Mouse (Mus musculus): Measurements from ENCODE around the gene Lcn12.
A peak's percentile ranks its signal among the peaks of the same experiment; 100 is the strongest.

The Lcn12 gene

GRCm38 (mm10) chr2:25493476-25493961 is at the start of gene Lcn12:
Gene Lcn12, minus strand, starts transcription at chr2:25493911.
- DNase-seq (ENCODE audit: low read depth) = no peak

DNA sequence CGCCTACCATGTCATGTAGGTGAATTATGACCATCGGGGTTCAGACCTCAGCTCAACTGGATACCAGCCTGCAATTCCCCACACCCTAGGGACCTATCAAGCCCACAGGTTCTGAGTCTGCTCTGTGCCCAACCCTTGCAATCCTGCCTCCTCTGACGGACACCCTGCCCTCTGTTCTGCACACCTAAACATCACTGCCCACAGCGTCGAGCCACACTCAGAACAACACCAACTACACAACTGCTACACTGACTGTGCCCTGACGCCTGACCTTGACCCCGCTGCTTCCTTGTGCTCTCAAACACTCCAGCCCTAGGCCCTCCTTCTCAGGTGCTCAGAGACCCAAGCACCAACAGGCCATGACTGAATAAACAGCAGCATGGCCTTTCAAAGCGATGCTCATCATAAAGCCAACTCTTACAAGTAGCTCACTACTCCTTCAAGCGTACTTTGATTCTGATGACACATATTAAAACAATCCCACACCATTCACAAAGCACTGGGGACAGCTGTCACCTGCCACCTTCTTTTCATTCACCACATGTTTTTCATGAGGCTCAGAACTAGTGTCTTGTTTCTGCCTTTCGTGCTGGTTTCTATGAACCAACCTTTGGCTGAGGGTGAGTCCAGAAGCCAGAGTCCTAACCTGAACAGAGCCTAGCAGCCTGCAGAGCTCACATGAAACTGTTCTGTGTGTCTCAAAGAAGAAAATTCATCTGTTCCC is 48.1 kb upstream of the Lcn12 start:
- DNase-seq (ENCODE audit: low read depth) = no peak

DNA sequence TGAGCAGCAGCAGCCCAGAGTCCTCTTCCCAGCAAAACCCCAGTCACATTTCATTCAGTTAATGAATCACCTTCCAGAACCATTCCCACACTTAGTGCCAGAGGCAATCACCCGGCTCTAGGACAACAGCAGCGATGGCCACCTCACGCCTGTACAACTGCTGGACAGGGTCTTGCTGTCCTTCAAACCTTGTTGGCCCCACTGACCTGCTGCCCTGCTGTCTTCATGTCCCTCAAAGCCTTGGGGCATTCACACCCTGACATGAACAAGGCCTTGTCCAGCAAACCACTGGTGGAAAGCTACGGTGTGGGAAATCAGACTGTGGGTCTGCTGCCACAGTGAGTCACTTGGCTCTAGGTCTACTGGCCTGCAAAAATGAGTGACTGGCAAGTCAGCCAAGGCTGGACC is 46.8 kb upstream of the Lcn12 start:
- DNase-seq (ENCODE audit: low read depth) = no peak

DNA sequence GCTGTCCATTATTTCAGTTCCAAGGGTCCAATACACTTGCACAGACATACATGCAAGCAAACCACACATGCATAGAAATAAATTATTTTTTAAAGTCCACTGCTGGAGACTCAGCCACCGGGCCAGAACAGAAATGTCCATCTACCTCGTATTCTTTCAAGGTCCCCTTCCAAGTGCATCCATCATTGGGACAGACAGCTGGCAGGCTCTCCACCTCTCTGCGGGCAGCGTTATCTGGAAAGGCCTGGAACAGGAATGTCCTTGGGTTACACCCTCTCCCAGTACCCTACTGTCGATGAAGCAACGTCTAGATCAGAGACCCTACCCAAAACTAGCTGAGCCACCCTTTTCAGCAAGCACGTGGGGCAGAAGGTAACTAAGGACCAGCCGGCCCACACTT is 42.8 kb upstream of the Lcn12 start:
- DNase-seq (ENCODE audit: low read depth) = no peak

DNA sequence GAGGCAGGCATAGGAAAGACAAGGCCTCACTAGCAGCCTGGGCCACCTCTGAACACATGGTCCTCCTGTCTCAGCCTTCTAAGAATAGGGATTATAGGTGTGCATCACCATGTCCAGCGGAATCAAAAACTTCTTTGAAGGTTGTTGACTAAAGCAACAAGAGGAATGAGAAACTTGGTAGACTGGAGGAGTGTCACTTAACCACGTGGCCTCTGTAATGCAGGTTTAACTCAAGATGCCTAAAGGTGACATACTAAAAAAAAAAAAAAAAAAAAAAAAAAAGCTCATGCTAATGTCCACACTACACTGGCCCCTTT is 41.1 kb upstream of the Lcn12 start:
- DNase-seq (ENCODE audit: low read depth) = no peak

GRCm38 (mm10) chr2:25534178-25534865 is 40.6 kb upstream of the Lcn12 start:
- peak; percentile 61 for DNase-seq (ENCODE audit: low read depth)

DNA sequence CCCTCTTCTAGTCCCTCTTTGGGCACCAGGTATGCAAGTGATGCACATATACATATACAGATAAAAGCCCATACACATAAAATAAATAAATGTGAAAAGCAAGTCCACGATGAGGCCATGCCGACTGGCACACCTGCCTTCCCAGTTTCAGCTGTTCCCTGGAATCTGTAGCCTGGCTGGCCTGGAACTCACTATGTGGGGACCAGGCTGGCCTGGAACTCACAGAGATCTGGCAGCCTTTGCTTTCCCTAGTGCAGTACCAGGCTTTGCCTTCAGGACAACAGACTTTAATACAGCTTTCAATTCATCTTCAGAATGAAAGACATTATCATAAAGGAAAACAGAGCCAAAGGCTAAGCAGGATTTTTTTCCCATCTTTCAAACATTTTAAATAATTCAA is 40.0 kb upstream of the Lcn12 start:
- DNase-seq (ENCODE audit: low read depth) = no peak

- DNase-seq (ENCODE audit: low read depth) = no peak
Measured at GRCm38 (mm10) chr2:25526510-25527302, 33.0 kb upstream of the Lcn12 start.

GRCm38 (mm10) chr2:25509912-25510311 is 16.2 kb upstream of the Lcn12 start:
- DNase-seq (ENCODE audit: low read depth) = no peak

- DNase-seq (ENCODE audit: low read depth) = no peak
Measured at GRCm38 (mm10) chr2:25506964-25507363, 13.3 kb upstream of the Lcn12 start.

DNA sequence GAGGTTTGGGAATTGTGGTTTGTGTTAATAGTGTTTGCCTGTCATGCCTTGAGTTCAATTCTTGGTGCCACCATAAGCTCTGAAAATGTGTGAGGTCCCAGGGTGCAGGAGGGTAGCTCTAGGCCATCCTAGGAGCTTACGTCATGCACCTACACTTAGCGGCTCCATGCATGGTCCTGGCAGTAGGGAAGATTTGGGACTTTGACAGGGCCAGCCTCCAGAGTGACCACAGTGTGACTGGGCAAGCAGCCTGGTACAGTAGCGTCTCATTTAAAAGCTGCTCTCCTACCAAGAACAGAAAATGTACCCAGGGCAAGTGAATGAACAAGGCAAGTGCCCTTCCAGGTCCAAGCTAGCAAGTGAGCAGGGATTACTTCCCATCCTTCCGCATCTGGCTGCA is 12.1 kb upstream of the Lcn12 start:
- DNase-seq (ENCODE audit: low read depth) = no peak

DNA sequence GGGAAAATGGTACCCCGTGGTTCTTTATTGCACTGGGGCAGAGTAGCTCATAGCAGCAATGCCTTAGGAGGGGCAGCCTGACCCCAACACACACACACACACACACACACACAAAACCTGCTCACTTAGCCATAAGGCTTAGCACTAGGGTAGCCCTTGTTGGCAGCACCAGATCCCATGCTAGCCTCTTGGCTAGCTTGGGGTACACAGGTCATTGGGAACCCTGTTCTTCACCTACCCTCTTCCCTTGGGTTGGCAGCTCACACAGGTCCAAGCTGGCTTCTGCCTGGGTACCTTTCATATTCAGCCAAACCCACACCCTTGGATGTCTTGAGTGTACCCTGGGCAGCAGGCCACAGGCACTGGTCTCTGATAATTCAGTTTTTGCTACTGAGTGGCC is 11.3 kb upstream of the Lcn12 start:
- DNase-seq (ENCODE audit: low read depth) = no peak

GRCm38 (mm10) chr2:25504538-25504937 is 10.8 kb upstream of the Lcn12 start:
- DNase-seq (ENCODE audit: low read depth) = no peak

DNA sequence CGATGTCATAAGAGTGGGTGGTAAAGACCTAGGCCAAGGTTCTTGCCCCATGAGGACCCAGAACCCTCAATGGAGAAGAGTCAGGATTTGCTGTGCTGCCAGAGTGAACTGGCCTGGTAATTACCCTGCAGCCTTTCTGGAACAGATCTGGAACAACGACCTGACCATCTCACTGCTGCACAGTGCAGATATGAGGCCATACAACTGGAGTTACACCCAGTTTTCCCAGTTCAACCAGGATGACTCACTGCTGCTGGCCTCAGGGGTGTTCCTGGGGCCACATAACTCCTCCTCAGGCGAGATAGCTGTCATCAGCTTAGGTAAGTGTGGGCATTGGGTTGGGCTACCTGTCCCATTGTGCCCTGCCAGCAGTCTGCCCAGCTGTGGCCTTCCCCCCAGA is 9.0 kb upstream of the Lcn12 start:
- peak; percentile 82 for DNase-seq (ENCODE audit: low read depth)

GRCm38 (mm10) chr2:25501593-25502486 is 8.1 kb upstream of the Lcn12 start, which contains the start of gene C8g:
Gene C8g, minus strand, starts transcription at chr2:25501719.
- DNase-seq (ENCODE audit: low read depth) = no peak

DNA sequence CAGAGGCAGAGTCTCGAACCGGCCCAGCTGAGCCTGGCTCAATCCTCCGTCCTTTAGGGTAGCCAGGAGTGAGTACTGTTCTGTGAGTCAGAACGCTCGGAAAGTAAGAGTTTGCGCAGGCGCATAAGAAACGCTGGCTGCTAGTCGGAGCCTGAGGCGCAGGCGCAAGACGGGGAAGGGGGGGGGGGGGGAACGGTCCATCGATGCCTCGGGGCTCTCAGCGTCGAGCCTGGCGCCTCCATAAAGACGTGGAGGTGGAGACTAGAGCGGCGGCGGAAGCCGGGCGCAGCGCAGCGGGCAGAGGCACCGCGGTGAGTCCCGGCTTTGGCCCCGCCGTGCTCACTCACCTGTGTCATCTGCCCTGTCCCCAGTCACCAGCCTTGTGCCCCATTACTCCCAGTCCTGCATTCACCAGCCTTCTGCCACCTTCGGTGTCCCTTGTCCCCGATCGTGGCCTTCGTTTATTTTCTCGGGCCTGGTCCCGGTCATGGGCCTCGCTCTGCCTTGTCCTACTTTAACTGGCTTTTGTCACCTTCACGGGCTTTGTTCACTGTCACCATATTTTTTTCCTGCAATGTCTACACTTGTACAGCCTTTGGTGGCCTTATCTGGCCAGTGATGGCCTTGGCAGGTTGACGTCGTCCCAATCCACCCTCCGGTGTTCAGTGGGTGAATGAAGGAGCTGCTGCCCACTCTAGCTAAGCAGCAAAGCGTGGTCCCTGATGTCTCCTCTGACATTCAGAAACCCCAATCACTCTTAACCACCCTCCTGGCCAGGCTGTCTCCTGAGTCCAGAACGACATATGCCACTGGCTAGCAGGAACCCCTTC is 7.1 kb upstream of the Lcn12 start, which contains the start of gene Fbxw5:
Gene Fbxw5, plus strand, starts transcription at position 175 of the 830 bp plus-strand sequence.
- DNase-seq (ENCODE audit: low read depth) = peak; percentile 89

- no peak for DNase-seq (ENCODE audit: low read depth)
Measured at GRCm38 (mm10) chr2:25500071-25500575, 6.4 kb upstream of the Lcn12 start.

DNA sequence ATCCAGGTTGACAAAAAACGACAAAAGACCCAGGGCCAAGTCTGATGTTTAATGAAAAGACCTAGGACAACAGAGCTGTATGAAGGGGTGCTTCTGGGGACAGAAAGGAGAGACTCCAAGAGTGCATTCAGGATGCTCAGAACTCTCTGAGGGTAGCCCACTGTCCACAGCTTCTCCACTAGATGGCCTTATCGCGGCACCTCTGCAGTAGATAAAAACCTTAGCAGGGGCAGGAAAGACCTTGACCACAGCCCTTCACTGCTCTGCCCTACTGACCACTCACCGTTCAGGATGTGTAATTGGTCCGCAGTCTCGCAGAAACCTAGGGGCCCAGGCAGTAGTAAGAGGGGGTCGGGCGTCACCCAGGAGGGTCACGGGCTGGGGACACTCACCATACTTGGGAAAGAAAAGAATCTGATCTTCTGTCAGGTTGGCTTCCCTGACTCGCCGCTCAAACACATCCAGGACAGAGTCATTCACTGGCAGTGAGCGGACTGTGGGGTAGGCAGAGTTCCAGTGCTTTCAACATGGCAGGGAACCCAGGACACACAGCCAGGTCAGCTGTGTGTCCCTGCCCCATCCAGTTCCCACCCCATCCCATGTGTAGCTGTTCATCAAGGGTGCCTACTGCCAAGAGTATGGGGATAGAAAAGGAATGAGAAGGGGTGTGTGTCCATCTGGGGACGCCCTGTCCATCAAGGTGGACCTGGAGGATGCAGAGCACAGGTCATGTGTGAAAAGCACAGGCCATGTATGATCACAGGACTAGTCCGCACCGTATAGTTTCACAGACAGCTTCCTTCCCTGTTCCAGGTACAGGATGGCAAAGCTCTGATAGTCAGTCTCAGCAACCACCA is 5.1 kb upstream of the Lcn12 start:
- DNase-seq (ENCODE audit: low read depth) = no peak

DNA sequence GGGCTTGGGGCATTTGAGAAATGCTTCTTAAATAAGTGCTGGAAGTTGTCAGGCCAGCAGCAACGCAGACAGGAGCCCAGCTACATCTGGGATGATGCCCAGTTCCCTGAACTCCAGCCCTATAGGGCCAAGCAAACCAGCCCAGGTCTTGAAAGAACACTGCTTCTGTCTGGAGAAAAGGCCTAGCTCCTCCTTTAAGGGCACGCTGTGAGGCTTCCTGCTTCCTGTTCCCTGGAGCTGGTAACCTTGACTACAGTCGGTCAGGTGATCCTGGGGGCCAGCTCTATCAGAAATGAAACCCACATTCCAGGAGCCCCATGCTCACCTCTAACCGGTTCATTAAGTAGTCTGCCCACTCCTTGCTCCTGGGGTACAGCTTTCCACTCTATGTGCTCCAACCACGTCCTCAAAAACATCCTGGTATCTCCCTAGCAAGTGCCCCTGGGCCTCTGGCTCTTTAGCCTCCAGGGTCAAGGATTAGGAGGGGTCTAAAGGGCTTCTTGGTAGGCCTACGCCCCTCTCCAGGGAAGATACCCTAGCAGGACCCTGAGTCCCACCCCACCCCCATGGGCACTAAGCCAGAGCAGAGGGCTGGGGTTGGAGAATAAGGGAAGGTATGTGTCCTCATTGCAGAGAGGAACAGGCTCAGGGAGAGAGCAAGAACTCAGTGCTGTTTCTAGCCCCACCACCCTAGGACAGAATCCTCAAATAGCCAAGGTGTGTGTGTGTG is 4.3 kb upstream of the Lcn12 start:
- DNase-seq (ENCODE audit: low read depth) = no peak
